Mouse (Mus musculus) retina, embryonic 14.5 days (tissue): ENCODE measurements around the gene Prrx2.

Experiments used
- DNase-seq: peaks from one replicate; pipeline ENCODE4 v3.0.0-alpha.2; 2015; ENCODE audit warnings: low spot score

The Prrx2 gene

GRCm38 (mm10) chr2:30834373-30835022 lies at the start of gene Prrx2:
Gene Prrx2 (plus strand): TSS chr2:30834972.
- DNase-seq, result no peak

GRCm38 (mm10) chr2:30787466-30787865 lies 47.3 kb upstream of the Prrx2 start:
- DNase-seq, result no peak

GRCm38 (mm10) chr2:30792061-30792460 lies 42.7 kb upstream of the Prrx2 start:
- DNase-seq, result no peak

GRCm38 (mm10) chr2:30794179-30795108 lies 40.3 kb upstream of the Prrx2 start:
- DNase-seq, result peak; percentile 95

GRCm38 (mm10) chr2:30795271-30795888 lies 39.4 kb upstream of the Prrx2 start:
- DNase-seq, result no peak

- DNase-seq, result no peak
Observed at GRCm38 (mm10) chr2:30795889-30796275, 38.9 kb upstream of the Prrx2 start.

- DNase-seq, result peak; percentile 88
Observed at GRCm38 (mm10) chr2:30796382-30796781, 38.4 kb upstream of the Prrx2 start.

- peak; percentile 56 for DNase-seq
Observed at GRCm38 (mm10) chr2:30799456-30799855, 35.3 kb upstream of the Prrx2 start.

- no peak for DNase-seq
Observed at GRCm38 (mm10) chr2:30800671-30801066, 34.1 kb upstream of the Prrx2 start.

- peak; percentile 62 for DNase-seq
Observed at GRCm38 (mm10) chr2:30801067-30801852, 33.5 kb upstream of the Prrx2 start.

GRCm38 (mm10) chr2:30803604-30804003 lies 31.2 kb upstream of the Prrx2 start, which contains the start of gene 1700001O22Rik:
Gene 1700001O22Rik (minus strand): TSS chr2:30803661.
- DNase-seq, result no peak

- DNase-seq, result no peak
Observed at GRCm38 (mm10) chr2:30805983-30806382, 28.8 kb upstream of the Prrx2 start.

GRCm38 (mm10) chr2:30807147-30807647 lies 27.6 kb upstream of the Prrx2 start:
- DNase-seq, result no peak

GRCm38 (mm10) chr2:30807648-30808295 lies 27.0 kb upstream of the Prrx2 start, which contains the start of gene Ntmt1:
Gene Ntmt1 (plus strand): TSS chr2:30807826.
- peak; percentile 99 for DNase-seq

- DNase-seq, result no peak
Observed at GRCm38 (mm10) chr2:30808296-30808655, 26.5 kb upstream of the Prrx2 start.

- no peak for DNase-seq
Observed at GRCm38 (mm10) chr2:30809503-30809902, 25.3 kb upstream of the Prrx2 start.

- DNase-seq, result no peak
Observed at GRCm38 (mm10) chr2:30810573-30810972, 24.2 kb upstream of the Prrx2 start.

- DNase-seq, result no peak
Observed at GRCm38 (mm10) chr2:30816383-30816782, 18.4 kb upstream of the Prrx2 start.

- no peak for DNase-seq
Observed at GRCm38 (mm10) chr2:30819873-30820272, 14.9 kb upstream of the Prrx2 start.

GRCm38 (mm10) chr2:30821073-30821472 lies 13.7 kb upstream of the Prrx2 start:
- no peak for DNase-seq

GRCm38 (mm10) chr2:30822460-30822859 lies 12.3 kb upstream of the Prrx2 start:
- DNase-seq, result no peak
